Mouse (Mus musculus) hindbrain, embryonic 10.5 days (tissue): ENCODE results near the gene Cd82. TPM values are rescaled to one million over a fixed set of nuclear protein-coding genes. Genes with fewer than 3 reads are reported as not detected.

Source experiments
- DNase-seq: peaks from one replicate; pipeline ENCODE4 v3.0.0-alpha.2; 2017; ENCODE audit warnings: low spot score
- H3K27ac ChIP-seq: fragments of 300-500 bp; sonication (generic); 2 replicates; pipeline ENCODE4 v1.5.1; 2016; ENCODE audit warnings: mild to moderate bottlenecking, moderate library complexity
- H3K27me3 ChIP-seq: fragments of 300-500 bp; sonication (generic); 2 replicates; pipeline ENCODE4 v1.6.1; 2016; ENCODE audit warnings: mild to moderate bottlenecking; ENCODE audit not compliant: poor library complexity, insufficient read depth, severe bottlenecking
- H3K36me3 ChIP-seq: fragments of 300-500 bp; sonication (generic); 2 replicates; pipeline ENCODE4 v1.6.1; 2016; ENCODE audit warnings: mild to moderate bottlenecking, moderate library complexity
- H3K4me1 ChIP-seq: fragments of 300-500 bp; sonication (generic); replicated peaks from 2 replicates; pipeline ENCODE4 v1.6.1; 2016; ENCODE audit warnings: mild to moderate bottlenecking
- H3K4me3 ChIP-seq: fragments of 300-500 bp; sonication (generic); 2 replicates; pipeline ENCODE4 v1.5.1; 2016; ENCODE audit warnings: mild to moderate bottlenecking, moderate library complexity
- H3K9me3 ChIP-seq: fragments of 300-500 bp; sonication (generic); 2 replicates; pipeline ENCODE4 v1.6.1; 2016; ENCODE audit warnings: mild to moderate bottlenecking, moderate library complexity
- WGBS: fragments of 180-500 bp; shearing (Covaris S2); methylation state at CpG from one replicate; pipeline ENCODE4 v1.1.7; 2016; 5-methylcytosine and 5-hydroxymethylcytosine counted together
- polyA plus RNA-seq: library from polyadenylated mRNA; unstranded; fragments of >200 nt; fragmentation: Nextera tagmentation; extraction: Ambion mirVana; gene quantifications from 2 replicates; pipeline ENCODE4 v1.2.1, GENCODE M21; 2016

Cd82 gene
- polyA plus RNA-seq, 1 experiment from 2014 or later, result 10.3 TPM

GRCm38 (mm10) chr2:93485459-93485858, 22.5 kb upstream of the Cd82 start:
- WGBS, result 72% methylated on average over 9 of the region's 9 CpGs
- Histone ChIP-seq H3K27ac (no peak overlapping the region), H3K27me3 (peaks cover 23% of the 10 kb centered on the region), H3K4me1 (peaks cover 31% of the 10 kb centered on the region), H3K4me3 (no peak overlapping the region), H3K36me3 (no peaks in the 10 kb centered on the region), H3K9me3 (no peaks in the 10 kb centered on the region)
- DNase-seq, result no peak

GRCm38 (mm10) chr2:93482036-93482644, 19.2 kb upstream of the Cd82 start:
- no peaks in the 10 kb centered on the region for H3K36me3 ChIP-seq
- DNase-seq, result peak; percentile 56
- WGBS, result 37% methylated on average over 6 of the region's 6 CpGs
- peak overlapping the region; percentile 62 for H3K27ac ChIP-seq
- peaks cover 26% of the 10 kb centered on the region for H3K4me1 ChIP-seq
- no peaks in the 10 kb centered on the region for H3K9me3 ChIP-seq
- no peak overlapping the region for H3K4me3 ChIP-seq
- H3K27me3 ChIP-seq, result 0 out of 2 replicates have a peak, but pooled peaks cover 4% of the 10 kb centered on the region

- no peak for DNase-seq
- peaks cover 38% of the 10 kb centered on the region for H3K4me1 ChIP-seq
- no peaks in the 10 kb centered on the region for H3K36me3 ChIP-seq
- WGBS, result 73% methylated on average over 5 of the region's 5 CpGs
- H3K9me3 ChIP-seq, result no peaks in the 10 kb centered on the region
- H3K27me3 ChIP-seq, result peaks cover 25% of the 10 kb centered on the region
- no peak overlapping the region for H3K4me3 ChIP-seq
- H3K27ac ChIP-seq, result no peak overlapping the region
Measured at GRCm38 (mm10) chr2:93478744-93479143, 15.8 kb upstream of the Cd82 start.

GRCm38 (mm10) chr2:93477519-93477918, 14.6 kb upstream of the Cd82 start:
- WGBS, result 43% methylated on average over 7 of the region's 7 CpGs
- H3K36me3 ChIP-seq, result no peaks in the 10 kb centered on the region
- H3K27me3 ChIP-seq, result peaks cover 25% of the 10 kb centered on the region
- H3K27ac ChIP-seq, result no peak overlapping the region
- no peak overlapping the region for H3K4me3 ChIP-seq
- H3K4me1 ChIP-seq, result peaks cover 29% of the 10 kb centered on the region
- DNase-seq, result peak; percentile 76
- no peaks in the 10 kb centered on the region for H3K9me3 ChIP-seq

DNA sequence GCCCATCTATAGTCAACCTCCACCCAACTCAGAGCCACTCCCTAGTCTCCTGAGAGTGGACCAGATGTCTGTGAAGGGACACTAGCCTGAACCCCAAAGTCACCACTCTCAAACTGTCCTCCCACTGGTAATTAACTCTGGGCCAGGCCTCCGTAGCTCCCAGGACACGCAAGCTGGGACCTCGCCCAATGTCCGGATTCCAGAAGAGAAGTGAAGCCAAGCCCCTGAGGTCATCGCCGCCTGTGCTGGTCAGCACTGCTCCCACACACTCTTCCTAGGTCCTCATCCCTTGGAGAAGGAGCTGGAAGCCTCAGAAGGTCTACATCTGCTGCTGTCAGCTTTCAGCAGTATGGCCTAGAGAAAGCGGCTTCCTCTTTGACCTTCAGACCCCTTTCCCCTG, 13.5 kb upstream of the Cd82 start:
- H3K9me3 ChIP-seq, result no peaks in the 10 kb centered on the region
- DNase-seq, result no peak
- no peaks in the 10 kb centered on the region for H3K36me3 ChIP-seq
- H3K4me1 ChIP-seq, result peaks cover 18% of the 10 kb centered on the region
- 0 out of 2 replicates have a peak overlapping the region, but pooled peaks have one; percentile 40 for H3K27ac ChIP-seq
- peaks cover 25% of the 10 kb centered on the region for H3K27me3 ChIP-seq
- WGBS, result 82% methylated on average over 7 of the region's 7 CpGs
- no peak overlapping the region for H3K4me3 ChIP-seq

GRCm38 (mm10) chr2:93475040-93475439, 12.1 kb upstream of the Cd82 start:
- DNase-seq, result peak; percentile 88
- no peaks in the 10 kb centered on the region for H3K36me3 ChIP-seq
- H3K4me1 ChIP-seq, result peaks cover 30% of the 10 kb centered on the region
- WGBS, result 2% methylated on average over 11 of the region's 11 CpGs
- no peak overlapping the region for H3K27ac ChIP-seq
- no peak overlapping the region for H3K4me3 ChIP-seq
- peaks cover 31% of the 10 kb centered on the region for H3K27me3 ChIP-seq
- no peaks in the 10 kb centered on the region for H3K9me3 ChIP-seq

DNA sequence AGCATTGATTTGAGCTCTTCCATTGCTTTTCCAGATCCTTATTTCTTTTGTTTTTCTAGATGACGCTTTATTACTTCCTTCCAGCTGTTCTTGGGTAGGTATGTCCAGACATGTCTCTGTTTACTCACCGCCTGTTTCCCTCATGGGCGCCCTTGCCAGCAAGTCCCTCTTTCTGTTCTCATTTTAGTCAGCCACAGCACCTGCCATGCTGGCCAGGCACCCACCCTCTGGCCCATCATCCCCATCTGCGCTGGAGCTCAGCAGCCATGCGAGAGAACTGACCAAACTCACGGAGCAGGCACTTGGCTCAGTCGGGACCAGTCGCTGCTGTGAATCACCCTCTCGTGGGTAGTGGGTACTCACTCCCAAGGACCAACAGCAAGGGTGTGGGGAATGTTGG, 11.0 kb upstream of the Cd82 start:
- H3K4me3 ChIP-seq, result no peak overlapping the region

DNA sequence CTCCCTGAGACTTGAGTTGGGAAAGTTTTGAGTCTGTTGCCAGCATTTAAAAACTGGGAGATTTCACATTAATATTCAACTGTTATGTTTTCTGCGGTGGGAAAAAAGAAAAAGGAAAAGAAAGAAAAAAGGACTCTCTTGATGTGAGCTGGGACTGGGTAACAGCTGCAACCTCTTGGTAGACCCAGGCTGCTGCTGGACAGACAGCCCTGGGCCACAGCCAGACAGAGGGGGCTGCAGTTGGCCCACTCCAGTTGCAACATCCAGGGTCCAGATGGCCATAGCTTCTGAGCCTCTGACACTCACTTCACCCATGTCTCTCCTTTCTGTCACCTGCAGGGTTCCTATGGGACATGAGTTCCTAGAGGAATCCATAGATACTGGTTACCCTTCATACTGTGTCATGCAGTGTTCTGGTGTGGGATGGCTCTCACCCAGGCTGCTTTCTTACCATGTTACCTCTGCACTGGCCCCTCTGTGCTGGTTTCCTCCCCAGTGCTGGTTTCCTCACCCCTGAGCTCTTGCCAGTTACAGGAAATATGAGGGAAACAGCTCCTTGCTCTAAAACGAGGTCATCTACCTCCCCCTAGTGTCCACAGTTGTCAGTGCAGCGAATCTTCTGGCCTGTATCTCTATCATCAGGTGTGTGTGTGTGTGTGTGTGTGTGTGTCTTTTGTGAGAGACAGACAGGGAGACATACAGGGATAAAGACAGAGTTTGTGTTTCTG, 8.1 kb upstream of the Cd82 start:
- Histone ChIP-seq H3K27me3 (peaks cover 45% of the 10 kb centered on the region), H3K4me3 (no peak overlapping the region), H3K4me1 (peaks cover 29% of the 10 kb centered on the region), H3K27ac (peak overlapping the region; percentile 75; the same call in 1 of the 2 replicates), H3K36me3 (no peaks in the 10 kb centered on the region), H3K9me3 (no peaks in the 10 kb centered on the region)
- 22% methylated on average over 3 of the region's 3 CpGs for WGBS
- DNase-seq, result peak; percentile 82

More for the DNA sequence above, 11.0 kb upstream of the Cd82 start:
- 88% methylated on average over 9 of the region's 9 CpGs for WGBS
- H3K36me3 ChIP-seq, result no peaks in the 10 kb centered on the region
- no peak for DNase-seq
- H3K27me3 ChIP-seq, result peaks cover 36% of the 10 kb centered on the region
- H3K27ac ChIP-seq, result no peak overlapping the region
- no peaks in the 10 kb centered on the region for H3K9me3 ChIP-seq
- H3K4me1 ChIP-seq, result peaks cover 38% of the 10 kb centered on the region

DNA sequence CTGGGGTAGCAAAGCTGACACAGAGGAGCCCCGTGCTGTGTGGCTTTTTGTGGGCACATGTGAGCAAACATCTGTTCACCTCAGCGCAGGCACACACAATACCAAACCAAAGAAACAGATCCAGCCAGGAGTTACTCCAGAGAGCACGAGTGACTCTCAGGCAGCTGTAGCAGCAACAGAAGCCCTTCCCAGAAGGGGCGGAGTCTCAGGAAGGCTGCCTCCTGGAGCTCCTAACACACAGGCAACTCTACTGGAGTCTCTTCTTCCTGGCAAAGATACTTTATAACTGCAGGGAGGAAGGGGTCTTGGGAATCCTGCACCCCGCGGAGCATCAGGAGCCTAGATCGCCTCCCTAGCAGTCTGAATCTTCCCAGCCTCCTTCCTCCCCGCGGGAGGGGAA, 7.2 kb upstream of the Cd82 start:
- peaks cover 36% of the 10 kb centered on the region for H3K27me3 ChIP-seq
- peak overlapping the region; percentile 45 for H3K4me3 ChIP-seq
- H3K36me3 ChIP-seq, result no peaks in the 10 kb centered on the region
- H3K4me1 ChIP-seq, result peaks cover 25% of the 10 kb centered on the region
- under 1% methylated on average over 9 of the region's 9 CpGs for WGBS
- no peaks in the 10 kb centered on the region for H3K9me3 ChIP-seq
- peak; percentile 53 for DNase-seq
- peak overlapping the region; percentile 75 for H3K27ac ChIP-seq

DNA sequence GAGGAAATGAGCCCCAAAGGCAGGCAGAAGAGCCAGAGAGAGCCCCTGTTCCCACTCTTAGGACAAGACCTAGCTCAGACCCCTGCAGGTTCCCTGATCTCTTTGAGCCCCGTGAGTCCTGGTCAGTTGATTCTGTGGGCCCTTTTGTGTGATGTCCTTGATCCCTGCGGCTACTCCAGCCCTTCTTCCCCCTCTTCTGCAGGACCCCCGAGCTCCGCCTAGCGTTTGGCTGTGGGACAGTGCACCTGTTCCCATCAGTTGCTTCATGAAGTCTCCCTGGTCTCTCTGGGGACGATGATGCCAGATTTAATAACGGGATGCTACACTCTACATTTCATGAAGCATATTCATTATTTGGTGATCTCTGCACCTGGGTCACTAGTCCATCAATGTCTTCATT, 6.2 kb upstream of the Cd82 start:
- DNase-seq, result peak; percentile 73
- no peaks in the 10 kb centered on the region for H3K9me3 ChIP-seq
- WGBS, result 6% methylated on average over 7 of the region's 7 CpGs
- no peaks in the 10 kb centered on the region for H3K36me3 ChIP-seq
- H3K4me3 ChIP-seq, result no peak overlapping the region
- H3K4me1 ChIP-seq, result peaks cover 25% of the 10 kb centered on the region
- H3K27ac ChIP-seq, result peak overlapping the region; percentile 50; the same call in 1 of the 2 replicates
- H3K27me3 ChIP-seq, result peaks cover 44% of the 10 kb centered on the region

GRCm38 (mm10) chr2:93466314-93466713, 3.4 kb upstream of the Cd82 start:
- no peaks in the 10 kb centered on the region for H3K9me3 ChIP-seq
- peaks cover 42% of the 10 kb centered on the region for H3K4me1 ChIP-seq
- no peak for DNase-seq
- H3K4me3 ChIP-seq, result no peak overlapping the region
- WGBS, result 88% methylated on average over 3 of the region's 3 CpGs
- H3K36me3 ChIP-seq, result no peaks in the 10 kb centered on the region
- H3K27ac ChIP-seq, result no peak overlapping the region
- H3K27me3 ChIP-seq, result peaks cover 71% of the 10 kb centered on the region

- no peaks in the 10 kb centered on the region for H3K36me3 ChIP-seq
- H3K27ac ChIP-seq, result peak overlapping the region; percentile 59
- DNase-seq, result peak; percentile 94
- peak overlapping the region; percentile 56 for H3K4me3 ChIP-seq
- H3K4me1 ChIP-seq, result peaks cover 36% of the 10 kb centered on the region
- peaks cover 65% of the 10 kb centered on the region for H3K27me3 ChIP-seq
- 2% methylated on average over 41 of the region's 41 CpGs for WGBS
- H3K9me3 ChIP-seq, result peaks cover 4% of the 10 kb centered on the region; the same call in 1 of the 2 replicates
Measured at GRCm38 (mm10) chr2:93461869-93462714, 848 bp downstream of the Cd82 start.
